Mouse (Mus musculus): ENCODE data around the gene Arhgef28. TPM values are rescaled to one million over a fixed set of nuclear protein-coding genes. Genes with fewer than 3 reads are reported as not detected.
A peak's percentile ranks its signal among the peaks of the same experiment; 100 is the strongest.

Arhgef28 gene
- total RNA-seq, 4 experiments from 2014 or later, result 2.1 to 2.9 (median 2.7) TPM

DNA sequence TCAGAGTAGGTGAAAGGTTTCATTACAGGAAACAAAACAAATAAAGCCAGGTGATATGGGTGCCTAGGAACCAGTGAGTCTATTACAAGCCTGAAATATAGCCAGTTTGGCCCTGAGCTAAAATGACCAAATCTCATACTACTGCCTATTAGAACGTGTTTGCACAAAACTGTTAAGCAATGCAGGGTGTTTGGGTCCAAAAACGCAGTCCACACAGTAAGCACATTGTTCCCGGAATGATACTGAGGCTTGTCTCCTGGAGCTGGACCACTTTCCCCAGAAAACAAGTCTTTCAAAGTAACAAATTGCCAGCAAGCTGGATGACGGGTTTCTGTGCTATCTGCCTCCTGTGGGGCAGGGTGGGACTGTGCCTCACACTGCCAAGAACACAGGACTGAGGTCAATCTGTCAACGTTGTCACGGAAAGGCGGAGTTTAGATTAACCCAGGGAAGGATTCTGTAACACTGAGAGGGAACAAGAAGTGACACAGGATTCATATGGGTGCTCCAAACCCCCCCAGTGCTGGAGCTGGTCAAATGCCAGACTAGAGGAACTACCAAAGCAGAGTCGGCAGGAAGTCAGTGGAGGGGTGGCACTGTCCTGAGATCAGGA lies 352.8 kb downstream of the Arhgef28 start:
- DNase-seq (ENCODE audit: low spot score in 2 of 2), result peak; percentile 28 to 38

Other genes with a start within 250 kb of the Arhgef28 start
- gene Utp15, start 56.6 kb upstream of the Arhgef28 start, total RNA-seq (2022), result 1 to 10 TPM; 3.0 to 4.7 (median 3.8) TPM
- gene Ankra2, start 56.6 kb upstream of the Arhgef28 start, total RNA-seq (2022), result 10 to 100 TPM; 13.5 to 18.7 (median 16.3) TPM
- not detected for gene Gm21976, start 73.4 kb upstream of the Arhgef28 start, total RNA-seq (2022)
- 100 to 1,000 TPM; 208 to 239 (median 210) TPM for gene Btf3, start 110.6 kb upstream of the Arhgef28 start, total RNA-seq (2022)
- under 1 TPM in 1 of 4 experiments, not detected in 3; 0.11 TPM for gene Foxd1, start 147.8 kb upstream of the Arhgef28 start, total RNA-seq (2022)